Mouse (Mus musculus): ENCODE measurements at regions not wholly inside any gene's neighbourhood (a gene's known extent, or its start where the extent isn't known, plus 50 kb on each side); places are given as distances from the start of the nearest gene placed in this dataset.
A peak's percentile ranks its signal among the peaks of the same experiment; 100 is the strongest.

DNA sequence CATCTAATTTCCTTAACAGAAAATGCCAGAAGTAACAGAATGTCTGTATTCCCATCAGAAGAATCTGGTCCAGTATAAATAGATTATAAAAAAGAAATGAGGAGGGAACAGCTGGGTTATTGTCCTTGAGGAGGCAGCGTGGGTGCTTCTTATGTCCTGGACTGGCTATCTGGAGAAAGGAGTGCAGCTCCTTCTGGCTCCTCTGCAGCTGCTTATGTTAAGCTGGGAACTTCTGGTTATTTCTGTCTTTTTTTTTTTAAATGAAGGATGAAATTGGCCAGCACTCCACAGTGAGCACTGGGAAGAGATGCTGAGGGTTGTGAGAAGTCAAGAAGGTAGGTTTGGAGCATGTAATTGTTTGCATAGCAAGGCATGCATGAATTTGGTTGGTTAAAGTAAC, 441.5 kb downstream of the Ebf1 start:
- DNase-seq (ENCODE audit: low spot score in 2 of 2): no peak

DNA sequence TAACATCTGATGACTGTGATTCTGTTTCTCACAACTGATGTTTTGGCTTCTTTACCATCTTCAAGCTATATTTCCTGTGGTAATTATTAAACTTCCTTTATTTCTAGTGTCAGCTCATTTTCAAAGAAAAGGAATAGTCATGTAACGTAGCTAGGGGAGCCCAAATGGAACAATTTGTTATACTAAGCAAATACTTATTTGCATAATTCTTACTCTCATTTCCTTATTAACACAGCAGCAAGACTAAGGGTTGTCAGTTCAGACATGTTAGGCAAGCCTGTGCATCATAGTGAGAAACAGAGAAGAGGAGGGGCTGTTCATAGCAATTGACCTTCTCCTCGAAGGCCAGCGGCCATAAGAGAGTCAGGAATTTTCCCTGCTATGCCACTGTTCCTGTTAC, 449.5 kb downstream of the Ebf1 start:
- no peak for DNase-seq (ENCODE audit: low spot score in 2 of 2)

DNA sequence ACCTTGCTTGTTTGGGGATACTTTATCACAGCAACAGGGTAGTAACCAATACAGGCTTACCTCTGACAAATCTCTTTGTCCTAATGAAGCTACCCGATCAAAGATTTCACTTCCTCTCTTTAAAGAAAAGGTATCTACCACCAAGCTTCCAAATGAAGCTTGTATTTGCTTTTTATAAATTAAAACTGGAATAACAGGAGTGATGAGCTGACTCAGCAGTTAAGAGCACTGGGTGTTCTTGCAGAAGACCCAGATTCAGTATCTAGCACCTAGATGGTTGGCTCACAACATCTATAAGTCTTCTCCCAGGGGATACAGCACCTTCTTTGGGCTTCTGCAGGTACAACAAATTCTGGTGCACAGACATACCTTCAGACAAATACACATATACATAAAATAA, 453.2 kb downstream of the Ebf1 start:
- DNase-seq (ENCODE audit: low spot score in 2 of 2): no peak

GRCm38 (mm10) chr11:45071195-45071594, 454.1 kb downstream of the Ebf1 start:
- no peak for DNase-seq (ENCODE audit: low spot score in 2 of 2)

GRCm38 (mm10) chr11:45084506-45085037, 467.5 kb downstream of the Ebf1 start:
- DNase-seq (ENCODE audit: low spot score in 2 of 2): no peak

DNA sequence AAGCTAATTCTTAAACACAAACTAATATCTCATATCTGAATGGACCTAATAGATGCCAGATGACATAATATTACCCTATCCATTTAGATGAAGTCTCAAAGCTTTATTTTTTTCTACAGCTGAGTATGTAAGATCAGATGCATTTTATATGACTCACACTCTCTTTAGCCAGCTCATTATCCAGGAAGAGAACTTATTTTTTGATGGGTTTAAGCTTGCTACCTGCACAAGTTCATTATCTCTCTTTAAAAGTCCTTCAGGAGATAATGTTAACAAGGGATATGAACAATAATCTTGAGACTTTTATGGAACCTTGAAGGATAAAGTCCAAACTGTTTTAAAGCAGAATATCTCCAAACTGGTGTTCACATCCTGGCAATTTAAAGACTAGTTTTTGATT, 468.0 kb downstream of the Ebf1 start:
- DNase-seq (ENCODE audit: low spot score in 2 of 2): no peak

DNA sequence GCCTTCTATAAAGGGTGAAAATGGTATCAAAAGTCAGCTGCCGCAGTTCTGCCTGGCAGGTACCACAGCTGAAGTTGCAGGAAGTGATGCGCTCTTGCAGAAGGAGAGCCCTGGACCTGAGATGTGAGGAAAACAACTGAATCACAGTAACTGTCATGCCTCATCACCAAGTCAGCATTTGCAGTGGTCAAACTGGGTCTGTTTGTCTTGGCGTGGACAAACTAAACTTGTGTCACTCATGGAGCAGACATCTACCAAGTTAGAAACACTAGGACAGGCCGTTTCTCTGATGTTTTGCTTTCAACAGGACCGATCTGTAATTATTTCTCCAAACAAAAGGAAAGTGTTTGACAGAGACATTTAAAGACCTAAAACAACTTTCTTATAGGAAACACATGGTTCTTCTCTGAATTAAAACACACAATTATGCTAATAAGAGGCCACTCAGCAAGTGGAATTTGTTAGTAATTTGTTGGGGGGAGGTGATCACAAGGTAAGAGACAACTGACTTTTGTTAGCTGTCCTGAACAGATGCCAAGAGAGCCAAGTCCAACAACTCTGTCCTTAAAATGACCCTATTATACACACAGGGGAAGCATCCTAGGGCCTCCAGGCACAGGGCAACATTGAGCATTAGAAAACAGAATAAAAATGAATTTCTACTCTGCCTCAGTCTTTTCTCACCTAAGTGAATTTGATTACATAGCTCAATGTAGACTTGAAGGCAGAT, 470.2 kb downstream of the Ebf1 start:
- DNase-seq (ENCODE audit: low spot score in 2 of 2): no peak

DNA sequence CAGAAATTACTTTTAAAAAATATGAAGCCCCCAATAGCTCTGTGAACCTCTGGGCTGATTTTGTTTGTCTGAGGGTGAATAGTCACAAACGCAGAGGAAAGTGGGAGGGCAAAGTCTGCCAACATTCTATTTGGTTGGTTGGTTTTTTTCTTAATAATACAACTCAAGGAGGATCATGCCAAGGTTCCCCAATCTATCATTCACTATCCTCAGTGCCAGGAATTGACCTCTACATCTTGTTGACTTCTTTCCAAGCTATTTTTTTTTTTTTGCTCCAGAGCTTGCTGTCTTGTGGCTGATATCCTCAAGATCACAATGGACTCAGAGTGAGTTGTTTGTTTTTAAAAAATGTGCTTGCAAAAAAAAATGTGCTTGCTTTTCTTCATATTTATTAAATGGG, 471.2 kb downstream of the Ebf1 start:
- no peak for DNase-seq (ENCODE audit: low spot score in 2 of 2)

DNA sequence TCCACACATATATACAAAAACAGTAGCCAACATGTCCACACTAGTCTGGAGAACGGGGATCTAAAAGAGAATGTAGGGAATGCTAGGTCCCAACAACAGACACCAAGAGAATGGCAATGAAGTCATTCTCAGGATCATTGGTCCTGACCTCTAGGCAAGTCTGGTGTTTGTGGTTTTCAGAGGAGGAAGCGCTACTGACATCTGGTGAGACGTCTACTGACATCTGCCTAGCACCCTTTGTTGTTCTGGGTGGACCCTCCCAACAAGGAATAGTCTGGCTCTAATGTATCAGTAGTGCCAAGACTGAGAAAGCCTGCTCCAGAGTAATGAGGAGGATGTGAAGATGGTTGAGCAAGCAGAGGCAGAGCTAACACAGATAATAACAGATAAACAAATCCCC, 472.4 kb downstream of the Ebf1 start:
- DNase-seq (ENCODE audit: low spot score in 2 of 2): peak in 1 of 2 experiments; percentile 19

- DNase-seq (ENCODE audit: low spot score in 2 of 2): no peak
Observed at GRCm38 (mm10) chr11:45103498-45104336, 486.6 kb downstream of the Ebf1 start.

DNA sequence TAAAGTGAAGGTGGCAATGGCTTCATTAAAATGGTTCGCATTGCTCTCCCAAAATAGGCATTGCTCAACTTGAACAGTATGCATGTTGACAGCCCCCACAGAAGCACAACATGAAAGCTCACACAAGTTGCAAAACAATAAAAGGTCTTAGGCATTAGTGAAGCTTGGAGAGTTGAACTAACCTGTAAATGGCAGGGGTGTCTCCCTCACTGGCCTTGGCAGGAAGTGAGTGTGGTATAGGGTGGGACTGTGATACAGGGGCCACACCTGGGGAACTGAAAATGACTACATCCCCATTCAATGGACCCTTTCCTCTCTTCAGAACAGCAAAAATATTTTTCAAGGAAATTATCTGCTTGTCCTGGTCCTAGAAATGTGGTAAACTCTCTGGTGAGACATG, 499.6 kb downstream of the Ebf1 start:
- DNase-seq (ENCODE audit: low spot score in 2 of 2): peak in 1 of 2 experiments; percentile 52

DNA sequence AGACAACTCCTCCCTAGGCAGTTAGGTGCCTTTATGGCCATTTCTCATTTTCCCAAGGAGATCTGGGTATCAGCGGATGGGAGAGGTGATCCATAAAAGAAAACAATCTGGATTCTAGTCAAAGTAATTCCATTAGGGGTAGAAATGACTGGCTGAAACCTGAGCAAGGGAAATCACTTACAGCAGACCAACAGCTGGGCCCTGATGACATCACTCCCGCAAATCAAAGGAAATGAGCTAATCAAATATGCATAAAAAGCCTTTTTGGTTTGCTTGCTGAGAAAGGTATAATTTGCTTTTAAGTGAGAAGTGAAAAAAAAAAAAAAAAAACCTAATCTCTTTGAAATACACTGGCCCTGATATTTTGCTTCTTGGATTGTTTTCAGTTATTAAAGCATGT, 506.2 kb downstream of the Ebf1 start:
- no peak for DNase-seq (ENCODE audit: low spot score in 2 of 2)

- no peak for DNase-seq (ENCODE audit: low spot score in 2 of 2)
Observed at GRCm38 (mm10) chr11:45136781-45137180, 519.7 kb downstream of the Ebf1 start.

DNA sequence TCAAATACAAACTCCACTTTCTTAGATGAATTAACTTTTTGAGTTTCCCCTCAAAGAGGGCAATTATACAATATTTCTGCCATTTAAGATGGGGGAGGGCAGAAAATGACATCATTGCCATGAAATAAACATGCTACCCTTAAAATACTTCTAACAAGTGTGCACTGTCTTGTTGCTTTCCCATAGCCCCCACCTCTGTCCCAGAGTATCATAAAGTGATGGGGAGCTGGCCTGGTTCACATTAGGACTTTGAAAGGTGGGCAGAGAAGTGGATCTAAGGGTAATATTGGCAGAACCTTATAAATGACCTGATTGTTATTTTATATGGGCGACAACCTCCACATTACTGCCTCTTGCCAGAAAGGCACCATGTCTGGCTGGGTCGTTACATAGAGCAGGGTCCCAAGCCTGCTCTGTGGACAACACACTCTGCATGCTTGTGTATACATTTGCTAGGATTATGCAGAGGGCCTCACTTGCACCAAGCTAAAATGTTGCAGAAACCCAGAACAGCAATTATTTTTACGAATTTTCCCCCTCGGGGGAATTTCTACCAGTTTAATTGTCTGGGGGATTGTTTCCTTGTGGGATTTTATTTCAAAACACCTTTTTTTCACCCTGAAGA, 521.3 kb downstream of the Ebf1 start:
- DNase-seq (ENCODE audit: low spot score in 2 of 2): no peak

DNA sequence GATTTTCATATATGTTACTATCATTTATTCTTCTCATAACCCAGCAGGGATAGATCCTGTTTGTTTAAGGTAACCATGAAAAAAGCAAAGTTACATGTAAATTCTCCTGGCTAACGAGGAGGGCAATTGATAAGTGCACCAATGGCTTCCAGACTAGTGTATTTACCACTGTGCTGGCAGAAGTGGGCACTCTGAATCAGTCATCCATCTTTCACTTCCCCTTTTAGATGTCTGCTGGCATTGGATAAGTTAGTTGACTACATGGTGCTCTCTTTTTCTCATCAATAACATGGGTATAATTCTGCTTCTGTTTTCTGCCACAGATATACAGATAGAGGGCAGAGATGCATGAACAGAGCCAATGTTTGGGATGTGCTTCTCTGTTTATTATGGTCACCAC, 523.4 kb downstream of the Ebf1 start:
- no peak for DNase-seq (ENCODE audit: low spot score in 2 of 2)

GRCm38 (mm10) chr11:45154070-45154469, 537.0 kb downstream of the Ebf1 start:
- DNase-seq (ENCODE audit: low spot score in 2 of 2): no peak

GRCm38 (mm10) chr11:45154497-45154896, 537.4 kb downstream of the Ebf1 start:
- no peak for DNase-seq (ENCODE audit: low spot score in 2 of 2)

DNA sequence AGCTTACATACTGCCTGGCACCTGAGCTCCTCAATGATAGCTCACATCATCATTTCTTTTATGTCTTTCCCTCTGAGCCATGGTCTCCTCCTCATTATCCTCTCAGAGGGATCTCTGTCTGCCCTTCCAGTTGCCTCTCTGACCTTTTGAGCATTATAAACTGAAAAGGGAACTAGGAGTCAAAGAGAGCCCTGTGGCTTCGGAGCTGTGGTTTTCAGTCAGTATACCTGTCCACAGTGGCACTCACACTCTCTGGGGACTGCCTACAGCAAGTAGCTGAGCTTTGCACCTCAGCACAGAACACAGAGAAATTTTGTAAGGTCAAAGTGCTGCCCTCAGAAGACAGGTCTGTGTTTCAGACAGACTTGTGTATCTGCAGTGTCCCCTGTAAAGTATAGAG, 538.7 kb downstream of the Ebf1 start:
- DNase-seq (ENCODE audit: low spot score in 2 of 2): peak in 1 of 2 experiments; percentile 46

- DNase-seq (ENCODE audit: low spot score in 2 of 2): no peak
Observed at GRCm38 (mm10) chr11:45158282-45158681, 541.2 kb downstream of the Ebf1 start.

DNA sequence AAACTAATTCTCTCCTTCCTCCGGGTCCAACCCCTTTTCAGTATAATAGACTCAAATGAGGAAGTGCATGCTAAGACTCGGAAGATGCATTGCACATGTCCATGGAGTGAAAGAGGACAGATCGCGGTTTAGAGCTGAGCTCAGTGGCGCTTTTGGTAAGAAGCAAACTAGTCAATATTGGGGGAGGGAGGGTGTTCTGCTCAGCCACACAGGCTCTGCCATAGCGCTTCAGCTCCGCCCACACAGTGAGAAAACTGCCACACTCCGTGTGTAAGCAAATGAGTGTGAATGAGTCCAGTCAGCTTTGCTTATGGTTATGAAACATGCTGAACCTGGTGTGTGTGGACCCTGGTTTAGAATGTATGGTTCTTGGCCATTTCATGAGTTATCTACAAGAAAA, 543.8 kb downstream of the Ebf1 start:
- DNase-seq (ENCODE audit: low spot score in 2 of 2): peak in 1 of 2 experiments; percentile 48

DNA sequence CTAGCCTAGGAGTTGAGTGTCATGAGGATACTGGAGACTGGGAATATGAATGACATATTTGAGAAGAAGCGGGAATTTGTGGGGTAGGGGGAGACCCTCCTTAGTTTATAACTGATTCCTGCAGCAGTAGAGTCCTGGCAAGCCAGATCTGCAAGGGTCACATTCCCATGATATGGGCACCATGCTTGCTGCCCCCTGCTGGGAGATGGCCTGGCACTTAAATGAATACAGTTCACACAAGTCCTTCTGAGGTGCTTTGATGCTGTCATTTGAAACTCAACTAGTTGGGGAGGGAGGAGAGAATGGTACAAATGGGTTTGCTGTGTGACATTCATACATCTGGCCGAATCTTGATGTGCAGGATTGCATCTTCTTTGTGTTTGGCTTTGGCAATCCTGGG, 556.4 kb downstream of the Ebf1 start:
- peak in 1 of 2 experiments; percentile 19 for DNase-seq (ENCODE audit: low spot score in 2 of 2)

GRCm38 (mm10) chr11:45174071-45174470, 557.0 kb downstream of the Ebf1 start:
- no peak for DNase-seq (ENCODE audit: low spot score in 2 of 2)

Data from spleen, postnatal 10 days (tissue).